Mouse (Mus musculus) hindlimb bud, embryonic 11.5 days (tissue): ENCODE data around the gene Armc3.

Experiments
- DNase-seq: peaks from one replicate; pipeline ENCODE4 v3.0.0-alpha.2; 2012; ENCODE audit warnings: low read depth, low spot score; ENCODE audit errors: extremely low spot score

Armc3 gene

GRCm38 (mm10) chr2:19198452-19199365 is at the start of gene Armc3:
Gene Armc3, plus strand, starts transcription at chr2:19199302.
- peak; percentile 93 for DNase-seq

DNA sequence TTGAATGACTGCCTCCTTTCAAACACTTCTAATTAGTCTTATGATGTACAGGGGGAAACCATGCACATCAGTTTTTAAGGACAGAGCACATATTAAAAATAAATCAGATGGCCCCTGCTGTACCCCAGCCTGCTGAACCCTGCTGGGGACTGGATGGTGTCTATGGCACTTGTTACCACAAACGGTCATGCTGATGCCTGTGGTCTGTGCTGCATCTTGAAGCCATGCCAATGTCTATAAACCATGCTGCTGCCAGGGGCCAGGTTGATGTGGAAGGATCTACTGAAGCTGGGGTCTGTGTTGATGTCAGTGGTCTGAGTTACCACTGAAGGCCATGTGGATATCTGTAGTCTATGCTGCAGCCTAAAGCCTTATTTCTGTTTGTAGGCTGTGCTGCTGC is 46.4 kb upstream of the Armc3 start:
- no peak for DNase-seq

GRCm38 (mm10) chr2:19156176-19156575 is 42.9 kb upstream of the Armc3 start:
- no peak for DNase-seq

GRCm38 (mm10) chr2:19159539-19159938 is 39.6 kb upstream of the Armc3 start:
- no peak for DNase-seq

DNA sequence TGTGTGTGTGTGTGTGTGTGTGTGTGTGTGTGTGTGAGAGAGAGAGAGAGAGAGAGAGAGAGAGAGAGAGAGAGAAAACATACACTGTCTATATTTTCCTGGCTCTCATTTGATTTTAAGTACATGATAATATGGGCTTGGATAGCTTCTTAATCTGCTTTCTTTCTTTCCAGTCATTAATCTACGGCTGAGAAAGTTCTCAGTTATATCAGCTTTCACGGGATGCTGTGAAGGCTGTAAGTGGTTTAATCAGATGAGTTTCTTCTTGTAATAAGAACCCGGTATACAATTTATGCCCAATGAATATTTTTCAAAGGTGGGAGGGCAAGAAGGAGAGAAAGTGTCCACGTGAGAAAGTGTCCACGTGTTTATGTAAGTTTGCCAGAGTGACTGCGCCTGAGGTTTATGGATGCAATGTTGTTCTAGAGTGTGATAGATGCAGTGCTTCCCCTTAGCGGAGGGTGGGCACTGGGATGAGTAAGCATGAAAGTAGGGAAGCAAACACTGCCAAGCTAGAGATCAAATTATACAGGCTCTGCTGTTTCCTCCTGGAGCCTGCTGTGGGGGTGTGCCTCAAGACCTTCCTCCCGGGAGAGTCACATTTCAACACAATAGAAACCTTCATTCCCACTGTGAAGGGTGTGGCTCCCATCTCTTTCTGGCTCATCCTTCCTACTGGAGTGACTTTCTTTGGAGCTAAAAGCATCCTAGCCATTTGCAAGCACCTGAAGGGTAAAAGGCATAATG is 38.6 kb upstream of the Armc3 start:
- DNase-seq: no peak

- no peak for DNase-seq
Measured at GRCm38 (mm10) chr2:19164234-19164633, 34.9 kb upstream of the Armc3 start.

- DNase-seq: no peak
Measured at GRCm38 (mm10) chr2:19176827-19177236, 22.3 kb upstream of the Armc3 start.

GRCm38 (mm10) chr2:19199366-19199853 is 308 bp downstream of the Armc3 start:
- DNase-seq: no peak

DNA sequence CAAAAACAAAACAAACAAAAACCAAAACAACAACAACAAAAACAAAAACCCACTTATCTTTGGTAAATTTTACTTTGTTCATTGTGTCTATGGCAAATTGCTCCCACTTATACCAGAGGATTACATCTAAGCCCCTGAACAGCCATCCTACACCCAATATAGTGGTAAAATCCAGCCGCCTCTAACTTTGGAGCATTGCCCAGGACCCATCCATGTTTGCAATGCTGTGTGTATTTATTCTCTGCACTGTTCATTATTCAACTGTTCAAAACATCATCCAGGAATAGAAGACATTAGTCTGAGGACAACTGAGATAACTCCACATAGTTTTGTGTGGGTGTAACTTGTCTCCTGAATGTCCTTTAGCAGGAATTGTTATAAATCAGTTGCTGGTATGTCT is 1.0 kb downstream of the Armc3 start:
- no peak for DNase-seq

DNA sequence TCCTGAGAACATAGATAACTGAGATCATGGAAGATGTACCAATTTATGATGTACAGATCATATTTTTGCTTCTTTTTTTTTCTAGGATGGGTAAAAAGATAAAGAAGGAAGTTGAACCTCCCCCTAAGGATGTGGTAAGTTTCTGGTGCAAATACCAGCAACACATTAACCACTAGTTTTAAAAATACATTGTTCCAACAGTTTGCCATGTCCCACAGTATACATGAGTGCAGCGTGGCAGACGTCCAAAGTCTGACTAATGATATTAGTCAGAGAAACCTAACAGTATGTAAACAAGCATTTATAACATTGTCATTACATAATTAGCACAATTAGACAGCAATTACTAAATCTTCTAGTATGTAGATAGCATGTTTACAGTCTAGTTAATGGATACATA is 2.6 kb downstream of the Armc3 start:
- DNase-seq: no peak

- no peak for DNase-seq
Measured at GRCm38 (mm10) chr2:19234305-19234704, 35.2 kb downstream of the Armc3 start.

DNA sequence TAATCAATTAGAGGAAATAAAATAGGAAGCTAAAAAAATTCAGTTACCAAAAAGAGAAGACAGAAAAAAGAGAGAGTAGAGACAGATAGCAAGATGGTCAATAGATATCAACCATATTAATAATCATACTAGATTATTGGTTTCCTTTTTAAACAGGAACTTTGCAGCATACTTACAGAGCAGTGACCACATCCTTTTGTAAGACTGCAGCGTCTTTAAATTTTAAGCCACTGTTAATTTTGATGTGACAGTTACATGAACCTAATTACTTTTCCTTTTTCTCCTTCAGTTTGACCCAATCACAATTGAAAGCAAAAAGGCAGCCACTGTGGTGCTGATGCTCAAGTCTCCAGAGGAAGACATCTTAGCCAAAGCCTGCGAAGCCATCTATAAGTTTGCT is 36.1 kb downstream of the Armc3 start:
- no peak for DNase-seq

DNA sequence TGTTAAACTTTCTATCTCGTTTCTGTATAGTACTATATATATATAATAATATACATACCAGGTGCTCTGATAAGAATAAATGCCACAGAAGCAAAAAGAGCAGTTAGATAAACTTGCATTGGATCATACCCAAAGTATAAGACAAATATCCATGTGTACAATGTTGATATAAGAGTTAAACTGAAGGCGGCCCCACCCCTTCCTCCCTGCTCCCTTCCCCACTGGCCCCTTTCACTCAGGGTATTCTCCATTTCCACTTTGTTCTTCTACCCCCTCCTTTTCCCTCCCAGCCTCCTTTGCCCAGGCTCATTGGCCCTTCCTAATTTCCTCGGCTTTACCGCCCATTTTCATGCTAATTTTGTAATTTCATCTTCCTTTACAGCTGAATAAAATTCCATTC is 36.5 kb downstream of the Armc3 start:
- no peak for DNase-seq

GRCm38 (mm10) chr2:19238771-19239170 is 39.7 kb downstream of the Armc3 start:
- DNase-seq: no peak

DNA sequence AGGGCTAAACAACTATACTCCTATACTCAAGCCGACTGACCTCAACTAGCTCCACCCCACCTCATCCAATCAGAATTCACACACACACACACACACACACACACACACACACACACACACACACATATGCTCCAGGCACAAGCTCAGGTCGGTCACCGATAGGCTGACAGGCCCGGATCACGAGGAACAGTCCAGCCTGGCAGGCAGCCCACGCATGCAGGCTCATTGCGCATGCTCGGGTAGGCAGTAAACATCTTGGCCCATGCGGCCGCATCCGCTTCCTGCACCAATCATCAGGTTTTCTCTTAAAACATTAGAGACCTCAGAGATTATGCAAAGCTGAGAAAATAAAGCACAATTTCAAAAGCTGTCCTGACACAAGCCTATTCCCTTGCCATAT is 50.5 kb downstream of the Armc3 start:
- no peak for DNase-seq

DNA sequence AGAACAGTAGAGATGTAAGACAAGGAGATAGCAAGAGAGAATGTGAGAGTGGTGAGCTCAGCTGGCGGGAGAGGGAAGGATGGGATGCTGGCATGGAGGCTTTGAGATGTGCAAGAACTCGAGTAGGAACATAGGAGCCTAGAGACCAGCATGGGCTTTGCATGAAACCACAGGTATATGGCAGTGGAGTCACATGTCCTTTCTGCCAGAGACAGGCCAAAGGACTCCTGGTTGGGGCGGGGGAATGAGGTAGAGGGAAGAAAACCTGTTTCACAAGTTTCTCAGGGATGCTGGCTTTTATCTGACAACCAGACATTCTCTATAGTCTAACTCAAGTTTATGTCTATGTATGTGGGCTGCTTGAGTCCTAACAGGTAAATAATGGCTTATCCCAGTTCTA is 55.9 kb downstream of the Armc3 start:
- no peak for DNase-seq

GRCm38 (mm10) chr2:19257255-19257654 is 58.2 kb downstream of the Armc3 start:
- DNase-seq: no peak

DNA sequence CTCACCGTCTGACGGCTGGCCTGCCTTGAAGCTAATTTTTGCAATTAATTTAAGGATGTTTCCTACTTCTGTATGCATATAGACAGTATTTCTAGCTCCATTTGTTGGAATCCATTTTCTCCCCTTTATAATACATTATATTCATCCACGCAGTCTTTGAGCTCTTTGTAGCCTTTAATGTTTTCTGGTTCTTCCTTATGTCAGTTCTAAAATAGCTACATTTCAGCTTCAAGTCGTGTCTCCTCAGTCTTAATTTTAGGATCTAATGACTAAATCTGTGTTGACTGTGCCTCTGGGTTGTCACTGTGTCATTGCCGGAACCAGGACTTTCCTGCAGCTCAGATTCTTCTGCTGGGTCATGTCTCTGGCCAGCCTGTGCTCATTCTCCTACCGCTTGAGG is 61.3 kb downstream of the Armc3 start:
- DNase-seq: no peak

- DNase-seq: no peak
Measured at GRCm38 (mm10) chr2:19263375-19263774, 64.3 kb downstream of the Armc3 start.

- no peak for DNase-seq
Measured at GRCm38 (mm10) chr2:19265834-19266233, 66.7 kb downstream of the Armc3 start.

DNA sequence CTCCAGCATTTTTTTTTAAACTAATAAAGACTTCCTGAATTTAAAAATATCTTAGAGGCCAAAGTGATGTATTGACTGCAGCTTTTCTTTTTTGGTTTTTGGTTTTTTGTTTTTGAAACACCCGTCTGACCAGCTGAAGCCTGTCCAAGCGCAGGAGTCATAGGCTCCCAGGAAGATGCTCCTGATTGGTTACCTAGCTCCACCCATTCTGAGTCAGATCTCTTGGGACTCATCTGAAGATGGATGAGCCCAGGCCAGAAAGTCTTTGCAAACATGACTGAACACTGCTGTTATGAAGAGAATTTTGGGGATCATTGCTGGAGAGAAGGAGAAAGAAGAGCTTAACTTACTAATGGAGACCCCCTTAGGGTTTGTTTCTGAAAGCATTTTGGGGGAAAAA is 68.3 kb downstream of the Armc3 start:
- no peak for DNase-seq

- DNase-seq: no peak
Measured at GRCm38 (mm10) chr2:19269955-19270354, 70.9 kb downstream of the Armc3 start.
